Mouse (Mus musculus): ENCODE measurements at regions not wholly inside any gene's neighbourhood (a gene's known extent, or its start where the extent isn't known, plus 50 kb on each side); places are given as distances from the start of the nearest gene placed in this dataset.
A peak's percentile ranks its signal among the peaks of the same experiment; 100 is the strongest.

DNA sequence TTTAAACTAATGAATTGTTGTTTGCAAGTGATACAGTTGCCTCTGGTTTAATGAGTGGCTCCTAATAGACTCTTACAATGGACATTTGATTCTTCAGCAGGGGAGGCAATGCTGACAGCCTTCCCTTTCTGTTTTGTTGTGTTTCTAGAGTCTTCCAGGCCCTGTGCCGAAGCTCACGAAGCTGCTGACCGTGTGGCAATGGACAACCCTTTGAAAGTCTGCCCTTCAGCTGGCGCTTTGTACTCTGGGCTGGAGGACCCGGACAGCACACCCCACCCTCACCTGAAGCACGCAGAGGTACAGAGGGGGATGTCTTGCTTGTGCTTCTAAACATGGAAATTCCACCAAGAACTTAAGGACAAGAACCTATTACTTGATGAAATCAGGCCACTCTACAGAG is 85.3 kb upstream of the Kcnd3 start:
- no peaks in the 10 kb centered on the region for H3K9me3 ChIP-seq (replicated peaks)
- H3K27ac ChIP-seq (replicated peaks): no peak overlapping the region
- H3K4me3 ChIP-seq: no peak overlapping the region
- peaks cover under 1% of the 10 kb centered on the region; the same call in 1 of the 2 replicates for H3K4me1 ChIP-seq
- no peaks in the 10 kb centered on the region for H3K36me3 ChIP-seq
- no peak for DNase-seq (ENCODE audit: low spot score)
- H3K27me3 ChIP-seq (ENCODE audit: low read depth, poor library complexity, severe bottlenecking): peaks cover 6% of the 10 kb centered on the region; the same call in 1 of the 2 replicates
- 91% methylated on average over 6 of the region's 6 CpGs for WGBS

DNA sequence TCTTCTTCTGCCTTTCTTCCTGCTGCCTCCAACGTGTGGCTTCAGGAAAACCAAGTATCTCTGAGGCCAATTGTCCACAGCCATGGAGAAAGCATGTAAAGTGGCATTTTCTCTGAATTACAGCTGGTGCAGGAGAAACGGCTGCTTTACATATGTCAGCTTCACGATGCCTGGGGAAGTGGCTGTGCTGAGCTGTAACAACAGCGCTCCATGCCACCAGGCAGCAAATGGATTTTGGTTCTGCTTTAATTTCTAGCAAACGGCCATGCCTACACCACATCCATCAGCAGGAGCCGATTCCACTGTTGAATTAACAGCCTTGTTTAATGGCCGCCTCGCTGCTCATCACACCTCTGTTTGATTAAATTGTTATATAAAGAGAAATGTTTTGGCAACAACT is 84.2 kb upstream of the Kcnd3 start:
- no peak overlapping the region for H3K4me3 ChIP-seq
- no peak overlapping the region for H3K27ac ChIP-seq (replicated peaks)
- peaks cover 6% of the 10 kb centered on the region; the same call in 1 of the 2 replicates for H3K27me3 ChIP-seq (ENCODE audit: low read depth, poor library complexity, severe bottlenecking)
- H3K9me3 ChIP-seq (replicated peaks): no peaks in the 10 kb centered on the region
- H3K36me3 ChIP-seq: no peaks in the 10 kb centered on the region
- 86% methylated on average over 8 of the region's 8 CpGs for whole genome bisulfite sequencing
- H3K4me1 ChIP-seq: peaks cover 12% of the 10 kb centered on the region
- DNase-seq (ENCODE audit: low spot score): no peak

DNA sequence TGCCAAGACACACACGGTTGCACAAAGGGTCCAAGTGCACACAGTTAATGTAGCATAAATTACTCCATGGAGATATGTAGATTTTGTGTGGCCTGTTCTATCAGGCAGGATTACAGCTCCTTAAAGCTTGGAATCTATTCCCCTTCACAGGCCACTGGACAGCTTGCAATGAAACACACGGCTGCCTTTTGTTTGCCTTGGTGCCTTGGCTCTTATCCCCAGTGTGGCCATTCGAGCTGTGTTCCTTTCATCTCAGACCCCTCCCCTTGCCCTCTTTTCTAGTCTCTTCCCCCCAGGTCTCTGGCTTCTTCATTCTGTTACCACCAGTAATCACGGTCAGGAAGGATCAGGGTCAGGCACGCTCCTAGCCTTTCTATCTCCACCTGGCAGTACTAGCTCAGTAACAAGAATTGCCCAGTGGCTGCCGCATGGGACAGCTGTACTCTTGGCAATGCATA is 79.7 kb upstream of the Kcnd3 start:
- 25% methylated on average over 6 of the region's 6 CpGs for WGBS
- no peaks in the 10 kb centered on the region for H3K9me3 ChIP-seq (replicated peaks)
- H3K4me3 ChIP-seq: no peak overlapping the region
- H3K36me3 ChIP-seq: no peaks in the 10 kb centered on the region
- peaks cover 25% of the 10 kb centered on the region for H3K4me1 ChIP-seq
- H3K27me3 ChIP-seq (ENCODE audit: low read depth, poor library complexity, severe bottlenecking): peaks cover 6% of the 10 kb centered on the region; the same call in 1 of the 2 replicates
- DNase-seq (ENCODE audit: low spot score): peak; percentile 42
- peak overlapping the region; percentile 43; the same call in 1 of the 2 replicates for H3K27ac ChIP-seq (replicated peaks)

DNA sequence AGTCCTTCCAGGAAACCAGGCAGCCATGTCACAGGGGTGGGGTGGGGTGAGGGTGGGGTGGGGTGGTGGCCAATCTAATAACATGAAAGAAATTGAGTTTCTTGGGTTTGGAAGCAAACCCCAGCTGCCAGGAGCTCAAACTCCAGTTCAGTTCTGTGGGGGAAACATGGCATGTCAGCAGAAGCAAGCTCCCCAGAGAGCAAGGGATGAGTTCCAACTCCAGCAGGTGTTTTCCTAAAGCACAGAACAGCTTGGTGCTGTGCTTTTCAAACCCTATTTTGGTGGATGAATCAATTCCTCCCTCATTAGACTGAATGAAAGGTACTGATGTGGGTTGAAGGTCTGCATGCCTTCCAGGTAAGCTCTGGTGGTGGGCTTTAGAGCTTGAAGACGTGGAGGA is 77.8 kb upstream of the Kcnd3 start:
- no peak for DNase-seq (ENCODE audit: low spot score)
- 88% methylated on average over 1 of the region's 1 CpGs for WGBS
- no peaks in the 10 kb centered on the region for H3K36me3 ChIP-seq
- no peak overlapping the region for H3K27ac ChIP-seq (replicated peaks)
- peaks cover 6% of the 10 kb centered on the region; the same call in 1 of the 2 replicates for H3K27me3 ChIP-seq (ENCODE audit: low read depth, poor library complexity, severe bottlenecking)
- peaks cover 25% of the 10 kb centered on the region for H3K4me1 ChIP-seq
- no peaks in the 10 kb centered on the region for H3K9me3 ChIP-seq (replicated peaks)
- H3K4me3 ChIP-seq: no peak overlapping the region

DNA sequence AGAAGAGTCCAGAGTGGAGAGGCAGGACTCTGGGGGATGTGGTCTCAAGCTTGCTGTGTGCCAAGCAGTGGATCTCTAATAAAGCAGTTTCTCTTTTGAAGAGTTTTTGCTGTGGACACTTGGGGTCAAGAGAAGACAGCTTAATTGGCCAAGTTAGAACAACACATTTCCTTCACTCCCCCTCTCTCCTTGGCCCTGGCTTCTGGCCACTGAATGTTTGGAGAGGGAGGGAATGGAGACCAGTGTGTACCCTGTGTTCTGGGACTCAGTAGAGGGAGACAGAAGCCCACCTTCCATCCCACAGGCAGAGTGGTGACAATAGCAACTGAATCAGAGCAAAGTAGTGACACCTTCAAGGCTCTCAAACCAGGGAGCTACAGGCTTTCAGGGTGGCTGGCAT is 77.3 kb upstream of the Kcnd3 start:
- no peak for DNase-seq (ENCODE audit: low spot score)
- Histone ChIP-seq H3K4me3 (no peak overlapping the region), H3K4me1 (peaks cover 25% of the 10 kb centered on the region), H3K27ac (replicated peaks) (no peak overlapping the region; the same call in 1 of the 2 replicates), H3K36me3 (no peaks in the 10 kb centered on the region), H3K9me3 (replicated peaks) (no peaks in the 10 kb centered on the region), H3K27me3 (ENCODE audit: low read depth, poor library complexity, severe bottlenecking) (peaks cover 6% of the 10 kb centered on the region; the same call in 1 of the 2 replicates)

DNA sequence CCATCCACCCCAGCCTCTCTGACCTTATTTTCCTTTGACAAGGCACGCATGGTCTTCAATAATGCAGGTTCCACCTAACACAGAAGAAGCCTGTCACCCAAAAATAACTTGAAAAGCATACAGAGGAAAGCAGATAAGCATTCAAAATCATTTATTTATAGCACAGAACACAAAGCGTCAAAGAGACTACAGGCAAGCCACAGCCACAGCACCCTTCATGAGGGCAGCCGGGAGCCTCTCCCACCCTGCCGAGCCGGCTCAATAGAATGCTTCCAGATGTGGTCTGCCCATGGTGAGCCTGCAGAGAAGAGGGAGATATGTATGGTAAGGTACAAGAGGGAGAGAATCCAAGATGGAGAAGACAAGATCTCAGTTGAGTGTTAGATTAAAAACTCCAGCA is 76.7 kb upstream of the Kcnd3 start:
- H3K36me3 ChIP-seq: no peaks in the 10 kb centered on the region
- H3K4me1 ChIP-seq: peaks cover 25% of the 10 kb centered on the region
- WGBS: 82% methylated on average over 5 of the region's 5 CpGs
- DNase-seq (ENCODE audit: low spot score): no peak
- H3K27me3 ChIP-seq (ENCODE audit: low read depth, poor library complexity, severe bottlenecking): peaks cover under 1% of the 10 kb centered on the region; the same call in 1 of the 2 replicates
- H3K9me3 ChIP-seq (replicated peaks): no peaks in the 10 kb centered on the region
- no peak overlapping the region for H3K27ac ChIP-seq (replicated peaks)
- no peak overlapping the region for H3K4me3 ChIP-seq

DNA sequence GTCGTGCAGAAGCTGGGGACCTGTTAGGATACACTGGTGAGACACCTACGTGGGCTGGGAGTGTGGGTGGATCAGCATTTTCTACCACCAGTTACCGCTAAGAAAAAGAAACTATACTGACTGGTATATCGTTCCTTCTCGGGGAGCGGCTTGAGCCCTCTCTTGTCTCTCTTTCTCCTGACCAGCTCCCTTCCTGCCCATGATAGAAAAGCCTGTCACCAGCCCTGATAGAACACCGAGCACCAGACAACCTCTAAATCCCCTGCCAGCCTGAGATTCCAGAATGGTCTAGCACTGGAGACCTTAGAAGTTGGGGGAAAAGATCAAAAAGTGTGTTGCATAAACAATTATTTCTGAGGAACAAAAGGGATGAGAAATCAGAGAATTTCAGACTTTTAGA is 76.3 kb upstream of the Kcnd3 start:
- Histone ChIP-seq H3K27me3 (ENCODE audit: low read depth, poor library complexity, severe bottlenecking) (no peaks in the 10 kb centered on the region), H3K4me3 (no peak overlapping the region), H3K4me1 (peaks cover 25% of the 10 kb centered on the region), H3K36me3 (no peaks in the 10 kb centered on the region), H3K9me3 (replicated peaks) (no peaks in the 10 kb centered on the region), H3K27ac (replicated peaks) (no peak overlapping the region)
- DNase-seq (ENCODE audit: low spot score): no peak
- WGBS: 91% methylated on average over 7 of the region's 7 CpGs

DNA sequence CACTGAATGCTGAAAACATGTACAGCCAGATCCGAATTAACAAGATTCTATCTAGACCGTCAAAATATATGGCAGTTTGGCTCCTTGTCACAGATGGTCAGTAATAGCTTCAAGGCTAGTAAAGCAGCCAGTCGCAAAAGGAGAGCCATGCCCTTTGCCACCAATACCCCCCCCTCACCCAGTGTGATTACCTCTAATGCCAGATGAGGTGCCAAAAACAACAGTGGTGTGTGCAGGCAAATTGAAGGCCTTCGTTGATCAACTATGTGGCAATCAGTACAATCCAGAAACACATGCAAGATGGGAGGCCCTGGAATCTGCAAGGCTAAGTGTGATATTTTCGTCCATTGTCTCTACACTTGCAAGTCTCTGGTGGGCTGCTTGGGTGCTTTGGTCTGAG is 75.8 kb upstream of the Kcnd3 start:
- no peak for DNase-seq (ENCODE audit: low spot score)
- H3K36me3 ChIP-seq: no peaks in the 10 kb centered on the region
- 85% methylated on average over 5 of the region's 5 CpGs for WGBS

DNA sequence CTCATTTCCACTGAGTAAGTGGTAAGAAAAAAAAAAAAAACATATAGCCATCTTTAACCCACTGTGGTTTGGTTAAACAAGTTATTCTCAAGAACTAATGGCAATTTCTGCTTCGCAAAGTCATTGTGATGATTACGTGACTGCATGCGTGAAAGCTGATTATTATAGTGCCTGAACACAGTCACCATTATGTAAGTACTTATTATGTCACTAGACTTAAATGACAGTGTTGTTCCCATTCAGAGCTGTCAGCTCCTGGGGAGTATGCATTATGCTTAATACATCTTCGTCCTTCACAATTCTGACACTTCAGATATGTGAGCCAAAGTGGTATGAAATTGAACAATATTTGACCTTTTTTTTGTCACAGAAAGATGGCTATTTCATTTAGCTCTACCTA is 71.3 kb upstream of the Kcnd3 start:
- Histone ChIP-seq H3K27me3 (ENCODE audit: low read depth, poor library complexity, severe bottlenecking) (no peaks in the 10 kb centered on the region), H3K36me3 (no peaks in the 10 kb centered on the region), H3K9me3 (replicated peaks) (no peaks in the 10 kb centered on the region), H3K4me3 (no peak overlapping the region), H3K4me1 (no peaks in the 10 kb centered on the region), H3K27ac (replicated peaks) (no peak overlapping the region)
- no peak for DNase-seq (ENCODE audit: low spot score)
- WGBS: 96% methylated on average over 4 of the region's 4 CpGs

More for the DNA sequence above, 75.8 kb upstream of the Kcnd3 start:
- Histone ChIP-seq H3K4me1 (peaks cover 25% of the 10 kb centered on the region), H3K27ac (replicated peaks) (no peak overlapping the region), H3K9me3 (replicated peaks) (no peaks in the 10 kb centered on the region), H3K27me3 (ENCODE audit: low read depth, poor library complexity, severe bottlenecking) (no peaks in the 10 kb centered on the region), H3K4me3 (no peak overlapping the region)

DNA sequence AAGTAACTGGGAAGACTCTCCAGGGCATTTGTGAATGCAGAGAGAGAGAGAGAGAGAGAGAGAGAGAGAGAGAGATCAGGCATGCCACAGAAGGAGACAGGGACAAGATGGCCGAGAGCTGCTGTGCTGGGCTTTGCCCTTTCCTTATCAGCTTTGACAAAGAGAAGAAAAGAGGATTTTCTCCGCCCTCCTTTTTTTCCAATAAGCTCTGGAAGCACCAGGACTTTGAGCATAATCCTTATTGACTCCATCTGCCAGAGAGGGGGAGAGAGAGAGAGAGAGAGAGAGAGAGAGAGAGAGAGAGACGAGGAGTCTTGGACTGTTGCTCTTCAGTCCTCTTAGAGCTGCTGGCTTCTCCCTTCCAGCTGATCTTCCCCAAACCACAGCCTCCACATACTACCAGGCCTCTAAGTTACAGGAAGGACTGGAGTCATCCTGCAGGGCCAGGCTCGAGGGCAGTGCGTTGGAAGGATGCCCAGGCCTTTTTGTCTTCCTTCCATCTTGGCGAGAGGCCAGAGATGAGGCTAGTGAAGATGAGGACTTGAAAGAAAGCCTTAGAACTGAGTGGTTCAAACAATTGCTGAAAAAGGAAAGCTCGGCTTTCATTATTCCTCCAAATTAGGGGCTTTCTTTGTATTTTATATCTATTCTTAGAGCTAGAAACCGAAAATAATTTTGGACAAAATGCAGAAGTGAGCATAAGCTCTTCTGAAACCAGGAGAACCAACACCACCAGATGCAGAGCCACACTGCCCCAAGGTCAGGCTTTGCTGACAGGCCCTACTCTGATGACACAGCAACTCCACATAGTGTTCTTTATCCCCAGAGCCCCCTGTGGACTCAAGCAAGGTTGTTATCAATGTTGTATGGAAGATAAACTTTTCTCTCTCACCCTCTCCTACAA is 59.3 kb upstream of the Kcnd3 start:
- no peak for DNase-seq (ENCODE audit: low spot score)

More for the DNA sequence above, 59.3 kb upstream of the Kcnd3 start:
- Histone ChIP-seq H3K27ac (replicated peaks) (peak overlapping the region; percentile 29), H3K27me3 (ENCODE audit: low read depth, poor library complexity, severe bottlenecking) (no peaks in the 10 kb centered on the region), H3K4me3 (no peak overlapping the region), H3K9me3 (replicated peaks) (no peaks in the 10 kb centered on the region), H3K4me1 (peaks cover 9% of the 10 kb centered on the region), H3K36me3 (no peaks in the 10 kb centered on the region)
- 60% methylated on average over 8 of the region's 8 CpGs for WGBS

Data from midbrain, embryonic 10.5 days (tissue).